Mouse (Mus musculus) adrenal gland, postnatal 10 days (tissue): ENCODE measurements at regions not wholly inside any gene's neighbourhood (a gene's known extent, or its start where the extent isn't known, plus 50 kb on each side); places are given as distances from the start of the nearest gene placed in this dataset.
"Not testable (repeated sequence)": the region's sequence is repeated elsewhere in the genome, so short reads cannot be mapped to it uniquely, and the experiment has no call there.

Experiments
- DNase-seq: peaks from one replicate; pipeline ENCODE4 v3.0.0; 2021; ENCODE audit warnings: mixed read lengths

DNA sequence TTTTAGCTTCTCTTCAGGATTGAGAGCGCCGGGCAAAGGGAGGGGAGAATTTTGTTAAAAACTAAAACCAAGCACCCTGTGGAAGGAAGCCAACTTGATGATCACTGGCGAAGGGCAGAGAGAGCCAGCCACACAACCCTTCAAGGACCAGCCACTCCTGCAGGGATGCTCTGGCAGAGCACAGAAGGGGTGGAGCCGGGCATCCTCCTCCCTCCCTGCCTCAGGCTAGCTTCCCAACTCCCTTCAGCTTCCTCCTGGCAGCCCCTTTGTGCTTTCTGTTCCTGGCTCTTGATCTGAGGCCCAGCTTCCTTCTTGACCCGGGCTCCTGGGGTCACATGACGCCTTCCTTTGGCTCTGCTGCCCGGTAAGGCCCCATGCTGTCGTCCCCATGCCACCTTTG lies 591.8 kb upstream of the Gm10131 start:
- no peak for DNase-seq

DNA sequence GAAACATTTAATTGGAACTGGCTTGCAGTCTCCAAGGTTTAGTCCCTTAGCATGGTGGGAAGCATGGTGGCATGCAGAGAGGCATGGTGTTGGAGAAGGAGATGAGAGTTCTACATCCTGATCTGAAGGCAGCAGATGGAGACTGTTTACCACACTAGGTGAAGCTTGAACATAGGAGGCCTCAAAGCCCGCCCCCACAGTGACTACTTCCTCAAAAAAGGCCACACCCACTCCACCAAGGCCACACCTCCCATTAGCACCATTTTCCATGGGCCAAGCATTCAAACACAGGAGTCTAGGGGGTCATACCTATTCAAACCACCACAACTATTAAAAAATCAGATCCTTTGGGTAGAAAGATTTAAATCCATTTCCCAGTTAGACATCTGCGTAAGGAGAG lies 591.3 kb upstream of the Gm10131 start:
- no peak for DNase-seq

DNA sequence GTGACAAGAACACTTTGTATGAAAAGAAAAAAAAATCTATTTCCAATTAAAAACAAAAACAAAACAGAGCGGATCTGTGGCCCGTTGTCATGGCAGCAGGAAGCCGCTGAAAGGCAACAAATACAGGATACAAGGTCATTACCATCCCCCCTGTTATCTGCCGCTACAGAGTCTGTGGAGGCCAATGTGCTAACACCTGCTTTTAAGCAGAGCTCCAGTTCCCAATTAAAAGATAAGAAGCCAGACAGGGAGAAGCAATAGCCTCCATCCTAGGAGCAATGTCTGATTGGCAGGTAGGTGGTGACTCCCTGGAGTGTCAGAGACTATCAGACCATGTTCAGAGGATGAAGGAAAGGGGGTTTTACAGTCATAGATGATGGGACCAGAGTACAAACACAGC lies 587.5 kb upstream of the Gm10131 start:
- DNase-seq, result no peak

DNA sequence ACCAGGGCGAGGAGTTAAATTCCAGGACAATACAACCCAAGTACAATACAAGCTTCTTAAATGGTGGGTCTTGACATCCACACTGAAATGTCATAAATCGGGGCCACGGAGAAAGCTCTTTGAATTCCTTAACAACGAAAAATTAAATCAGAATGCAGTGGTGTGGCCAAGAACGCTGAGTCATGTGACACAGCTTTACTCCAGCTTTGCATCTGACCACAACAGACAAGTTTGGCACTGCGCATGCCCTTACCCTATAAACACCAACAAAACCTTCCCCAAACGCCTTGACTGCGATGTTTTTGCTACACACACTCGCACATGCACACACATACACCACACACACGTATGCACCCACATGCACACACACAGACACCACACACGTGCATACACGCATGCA lies 584.8 kb upstream of the Gm10131 start:
- no peak for DNase-seq

DNA sequence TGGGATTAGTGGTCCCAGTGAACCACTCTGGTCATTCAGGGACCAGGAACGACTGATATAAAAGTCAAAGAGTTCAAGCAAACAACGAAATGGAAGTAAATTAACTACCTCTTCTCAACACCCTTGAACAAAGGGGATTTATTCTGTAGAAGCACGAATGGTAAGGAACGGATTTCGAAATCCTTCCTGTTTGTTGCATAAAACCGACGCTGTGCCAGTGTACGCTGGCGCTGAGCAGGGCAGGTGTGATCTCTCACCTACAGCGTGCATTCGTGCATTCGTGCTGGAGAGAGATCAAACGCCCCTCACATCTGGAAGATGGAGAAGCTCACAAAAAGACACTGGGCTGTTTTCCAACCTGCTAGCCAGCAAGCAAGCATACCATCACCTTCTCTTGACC lies 581.1 kb upstream of the Gm10131 start:
- peak; percentile 37 for DNase-seq

DNA sequence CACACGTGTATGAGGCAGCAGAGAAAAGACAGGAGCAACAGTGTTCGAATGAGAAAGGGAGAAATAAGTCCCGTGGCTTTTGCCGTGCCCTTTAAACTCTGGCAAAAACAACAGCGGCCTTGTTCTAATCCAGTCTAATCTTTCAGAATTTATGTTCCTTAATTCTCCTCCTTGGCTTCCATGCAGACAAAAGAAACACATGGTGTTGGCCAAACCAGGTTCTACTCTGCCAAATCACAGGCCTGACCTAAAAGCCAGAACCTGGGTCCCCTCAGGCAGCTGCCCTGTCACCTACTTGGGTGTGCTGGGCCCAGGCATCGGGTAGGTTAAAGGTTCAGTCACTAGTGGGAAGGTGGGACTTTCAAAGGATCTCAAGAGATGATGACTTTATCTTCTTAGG lies 580.2 kb upstream of the Gm10131 start:
- DNase-seq, result peak; percentile 29

DNA sequence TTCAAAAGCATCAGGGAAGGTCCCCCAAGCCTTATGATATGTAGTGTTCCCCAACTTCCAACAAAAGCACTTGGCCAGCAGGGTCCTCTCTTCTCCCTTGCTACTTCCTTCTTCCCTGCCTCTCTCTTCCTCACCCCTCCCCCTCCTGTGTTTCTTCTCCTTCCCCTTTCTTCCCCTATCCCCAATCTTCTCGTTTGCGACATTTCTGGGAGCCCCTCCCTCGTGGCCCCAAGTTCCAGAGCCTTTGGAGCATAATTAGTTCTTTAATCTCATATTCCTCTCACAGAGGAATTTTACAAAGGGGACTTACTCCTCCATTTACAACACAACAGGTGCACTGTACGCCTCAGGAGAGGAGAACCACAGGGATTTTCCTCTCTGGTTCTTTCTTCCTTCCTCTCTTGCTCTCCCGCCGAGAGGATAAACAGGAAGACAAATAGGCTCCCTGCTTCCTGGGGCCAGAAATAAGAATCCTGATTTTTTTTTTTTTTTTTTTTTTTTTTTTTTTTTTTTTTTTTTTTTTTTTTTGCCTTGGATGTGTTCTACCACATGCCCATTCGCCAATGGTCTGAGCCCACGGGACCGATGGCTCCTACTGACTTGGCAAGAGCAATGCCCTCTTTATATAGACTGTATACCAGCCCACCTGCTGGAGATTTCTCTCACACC lies 578.4 kb upstream of the Gm10131 start:
- DNase-seq, result no peak

DNA sequence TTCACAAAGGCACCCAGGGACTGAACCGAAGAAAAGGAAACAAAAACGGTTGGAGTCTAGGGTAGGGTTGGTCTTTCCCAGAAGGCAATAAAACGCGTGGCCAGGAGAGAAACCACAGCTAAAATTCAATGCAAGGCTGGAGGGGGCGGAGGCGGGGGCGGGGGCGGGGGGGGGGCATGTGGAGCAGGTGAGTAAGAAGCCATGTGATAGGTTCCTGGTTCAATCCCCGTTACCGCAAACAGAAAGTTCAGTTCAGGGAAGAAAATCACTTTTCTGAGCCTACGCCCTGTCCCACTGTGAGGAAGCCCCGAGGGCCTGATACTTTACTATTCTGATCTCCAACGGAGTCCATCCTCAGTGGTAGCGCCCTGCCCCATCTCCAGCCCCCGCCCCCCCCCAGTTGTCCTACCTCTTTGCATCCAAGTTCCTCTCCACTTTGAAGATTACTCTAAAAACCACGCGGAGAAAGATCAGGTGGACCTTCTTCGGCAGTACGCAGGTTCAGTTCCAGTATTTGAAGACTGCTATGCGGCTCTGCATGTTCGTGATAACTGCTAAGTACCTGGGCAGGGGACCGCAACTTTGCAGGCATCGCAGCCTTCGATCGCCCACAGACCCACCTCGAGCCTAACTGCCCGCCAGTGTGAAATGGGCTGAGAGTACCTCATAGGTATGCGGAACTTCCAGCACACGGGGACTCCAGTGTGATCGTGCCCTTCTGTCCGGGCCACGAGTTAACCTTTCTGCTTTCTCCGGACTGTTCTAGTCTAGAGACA lies 577.7 kb upstream of the Gm10131 start:
- no peak for DNase-seq

DNA sequence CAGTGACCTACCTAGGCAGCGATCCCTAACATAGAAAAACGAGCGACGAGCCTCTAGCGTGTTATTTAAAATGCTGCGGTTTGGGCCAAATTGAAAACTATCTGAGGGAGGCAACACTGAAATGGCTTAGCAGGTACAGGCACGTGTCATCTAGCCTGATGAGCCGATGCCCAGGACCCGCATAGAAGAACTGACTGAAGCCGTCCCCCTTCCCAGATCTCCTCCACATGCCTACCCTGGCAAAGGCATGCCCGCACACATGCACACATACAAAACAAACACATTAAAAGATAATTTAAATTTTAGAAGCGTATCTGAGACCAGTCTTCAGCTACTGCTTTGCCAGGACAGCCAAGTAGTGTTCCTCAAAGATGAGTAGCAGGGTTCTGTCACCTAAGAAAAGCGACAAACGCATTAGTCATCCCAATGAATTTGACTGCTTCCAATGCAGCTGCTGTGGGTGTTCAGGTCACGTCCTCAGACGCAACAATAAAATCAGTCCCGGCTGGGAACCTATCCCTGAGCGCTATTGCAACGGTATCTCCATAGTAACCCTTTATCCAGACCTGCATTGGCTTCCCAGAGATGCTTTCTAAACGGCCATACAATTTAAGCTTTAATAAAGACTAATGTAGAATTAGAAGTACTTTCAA lies 577.0 kb upstream of the Gm10131 start:
- DNase-seq, result no peak

DNA sequence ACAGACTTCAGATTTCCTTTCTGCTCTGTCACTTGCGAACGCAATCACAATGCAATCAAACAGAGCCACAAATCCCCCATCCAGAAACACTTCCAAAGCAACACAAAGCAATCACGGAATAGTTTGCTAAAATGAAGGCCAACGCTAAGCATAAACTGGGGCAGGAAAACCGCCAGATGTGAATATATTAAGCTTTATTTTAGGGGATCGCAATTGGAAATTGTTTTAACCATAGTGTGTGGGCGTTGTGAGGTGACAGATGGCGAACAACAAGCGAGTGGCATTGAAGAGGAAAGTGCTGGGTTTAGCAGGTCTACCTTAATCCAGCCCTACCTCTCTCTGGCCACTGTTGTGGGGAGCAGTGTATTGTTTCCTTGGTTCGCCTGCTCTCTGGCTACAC lies 574.8 kb upstream of the Gm10131 start:
- no peak for DNase-seq

DNA sequence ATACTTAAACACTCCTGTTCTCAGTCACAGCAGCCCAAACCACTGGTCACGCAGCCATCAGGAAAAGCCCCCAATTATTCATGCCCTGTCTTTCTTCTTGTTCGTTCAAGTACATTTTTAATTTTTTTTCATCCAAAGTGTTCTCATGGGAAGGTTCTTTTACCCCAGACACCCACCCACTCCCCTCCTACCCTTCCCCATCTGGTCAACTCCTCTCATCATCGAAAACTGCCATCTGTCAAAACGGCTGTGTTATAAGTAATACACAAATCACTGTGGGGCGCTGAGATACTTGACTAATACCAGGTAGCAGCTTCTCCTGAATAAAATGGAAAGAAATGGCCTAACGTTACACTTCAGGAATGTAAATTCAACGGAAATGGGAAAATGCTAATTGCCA lies 573.1 kb upstream of the Gm10131 start:
- DNase-seq, result no peak

DNA sequence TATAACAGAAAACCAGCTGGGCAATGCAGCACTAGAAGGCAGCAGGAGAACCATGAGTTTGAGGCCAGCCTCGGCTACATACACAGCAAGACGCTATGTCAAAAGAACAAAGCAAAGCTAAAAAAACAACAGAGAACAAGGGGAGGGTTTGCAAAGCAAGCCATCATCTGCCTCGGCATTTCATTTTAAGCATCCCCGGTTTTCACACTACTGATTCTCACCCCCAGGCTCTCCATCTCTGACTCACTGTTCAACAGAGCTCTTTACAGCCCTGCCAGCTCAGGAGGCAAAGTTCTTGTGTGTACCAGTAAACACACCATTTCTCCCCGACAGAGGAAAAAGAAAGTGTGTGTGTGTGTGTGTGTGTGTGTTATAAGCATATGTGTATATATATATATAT lies 571.6 kb upstream of the Gm10131 start:
- no peak for DNase-seq

DNA sequence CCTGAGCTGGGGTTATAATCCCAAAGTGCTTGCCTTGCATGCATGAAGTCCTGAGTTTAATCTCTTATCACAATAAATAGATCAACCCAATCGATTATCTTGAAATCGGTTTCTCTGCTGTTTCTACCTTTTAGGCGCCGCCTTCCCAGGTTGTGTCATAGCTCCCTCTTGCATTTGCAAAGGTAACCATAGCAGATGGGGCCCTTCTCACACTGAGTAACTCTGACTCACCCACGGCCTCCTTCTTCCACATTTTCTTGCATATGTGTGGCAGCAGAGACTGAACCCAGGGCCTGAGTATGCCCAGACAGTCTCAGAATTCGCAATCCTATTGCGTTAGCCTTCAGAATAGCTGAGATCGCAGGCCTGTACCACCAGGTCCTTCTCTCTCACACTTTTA lies 570.7 kb upstream of the Gm10131 start:
- no peak for DNase-seq

DNA sequence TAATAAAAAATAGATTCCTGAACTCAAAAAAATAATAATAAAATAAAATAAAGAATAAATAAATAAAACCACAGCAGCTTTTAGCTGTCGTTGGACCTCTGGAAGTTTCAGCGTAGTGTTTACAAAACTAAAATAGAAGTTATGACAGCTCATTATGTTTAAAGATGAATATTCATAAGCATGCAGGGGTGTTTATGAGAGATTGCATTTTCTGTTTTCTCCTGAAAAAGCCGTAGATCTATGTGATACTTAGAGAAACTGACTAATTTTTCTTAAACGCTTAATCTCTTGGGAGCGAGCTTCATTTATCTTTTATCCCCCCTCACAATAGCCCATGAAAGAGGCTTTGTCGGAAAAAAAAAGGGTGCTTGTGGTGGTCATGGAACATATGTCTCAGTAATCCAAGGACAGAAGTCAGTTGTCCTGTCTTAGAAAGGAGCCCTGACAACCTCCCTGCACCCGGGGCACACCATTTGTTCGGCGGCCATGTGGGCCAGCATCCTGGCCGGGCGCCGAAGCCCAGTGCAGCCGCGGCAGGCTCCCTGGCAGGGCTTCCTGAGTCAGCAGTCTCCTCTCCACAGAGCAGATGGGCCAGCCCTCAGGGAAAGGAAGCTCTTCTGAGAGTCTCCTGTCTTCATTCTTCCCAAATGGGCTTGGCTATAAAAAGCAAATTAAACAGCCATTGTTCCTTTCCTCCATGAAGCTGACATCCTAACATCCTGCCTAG lies 568.2 kb upstream of the Gm10131 start:
- peak; percentile 62 for DNase-seq

DNA sequence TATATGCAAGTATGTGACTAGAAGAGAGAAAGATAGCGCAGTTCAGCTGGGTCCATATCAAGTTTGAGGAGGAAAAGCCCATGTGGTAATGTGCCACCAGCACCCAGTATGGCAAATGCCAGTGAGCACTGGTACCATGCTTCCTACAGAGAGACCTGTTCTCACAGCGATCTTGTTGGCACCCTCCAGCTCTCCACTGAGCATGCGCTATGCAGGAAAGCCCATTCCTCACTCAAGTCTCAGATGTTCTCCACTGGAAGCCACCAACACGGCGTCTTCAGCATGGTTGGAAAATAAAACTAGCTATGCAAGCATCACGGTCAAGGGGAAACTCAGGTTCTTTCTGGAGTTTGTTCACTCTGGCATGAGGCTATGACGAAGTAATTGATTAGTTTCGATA lies 567.3 kb upstream of the Gm10131 start:
- no peak for DNase-seq

DNA sequence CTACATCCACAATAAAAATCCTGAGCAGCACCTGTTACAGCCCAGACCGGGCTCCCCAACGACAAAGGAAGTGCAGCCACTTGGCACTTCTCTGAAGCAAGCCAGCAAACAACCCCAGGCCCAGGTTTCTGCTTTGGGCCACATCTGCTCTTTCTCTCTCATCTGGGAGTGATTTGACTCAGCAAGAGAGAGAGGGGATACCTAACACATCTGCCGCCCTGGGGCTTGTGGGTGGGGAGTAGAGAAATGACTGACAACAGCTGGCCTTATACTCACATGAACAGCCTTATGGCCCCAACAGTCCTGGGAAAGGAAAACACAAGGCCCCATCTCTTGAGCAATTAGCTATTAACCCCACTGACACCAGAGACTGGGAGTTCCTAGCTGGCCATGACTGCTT lies 560.2 kb upstream of the Gm10131 start:
- no peak for DNase-seq

DNA sequence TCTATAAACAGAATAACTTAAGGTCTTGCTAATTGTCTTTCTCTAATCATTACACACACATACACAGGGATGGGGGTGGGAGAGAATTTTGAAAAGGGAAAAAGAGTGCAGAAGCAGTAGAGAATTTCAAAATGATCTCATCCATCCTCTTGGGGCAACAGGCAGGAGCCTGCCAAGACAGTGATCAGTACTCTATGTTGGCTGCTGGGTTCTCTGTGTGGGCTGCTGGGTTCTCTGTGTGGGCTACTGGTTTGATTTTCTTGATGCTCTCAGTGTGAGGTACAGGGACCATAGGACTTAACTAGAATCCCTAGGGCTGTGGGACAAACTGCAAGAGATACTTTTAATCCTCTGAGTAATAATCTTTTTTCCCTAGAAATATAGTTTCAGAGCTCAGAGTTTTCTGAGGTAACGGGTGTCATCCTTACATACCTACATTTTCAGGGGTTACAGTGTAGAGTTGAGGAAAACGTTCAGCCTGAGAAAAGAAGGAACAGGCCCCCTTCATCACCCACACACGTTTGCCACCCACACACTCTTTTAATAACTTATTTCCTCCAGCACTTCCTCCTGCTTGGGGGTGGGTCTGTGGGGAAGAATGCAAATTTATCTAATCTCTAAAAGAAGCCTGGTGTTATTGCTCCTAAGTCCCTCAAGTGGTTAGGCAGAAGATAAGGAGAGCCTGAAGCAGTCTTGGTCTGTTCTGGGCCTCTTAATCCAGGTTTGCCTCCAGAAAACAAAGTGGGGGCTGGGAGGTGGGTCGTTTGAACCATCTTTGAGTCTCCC lies 559.6 kb upstream of the Gm10131 start:
- DNase-seq, result no peak

DNA sequence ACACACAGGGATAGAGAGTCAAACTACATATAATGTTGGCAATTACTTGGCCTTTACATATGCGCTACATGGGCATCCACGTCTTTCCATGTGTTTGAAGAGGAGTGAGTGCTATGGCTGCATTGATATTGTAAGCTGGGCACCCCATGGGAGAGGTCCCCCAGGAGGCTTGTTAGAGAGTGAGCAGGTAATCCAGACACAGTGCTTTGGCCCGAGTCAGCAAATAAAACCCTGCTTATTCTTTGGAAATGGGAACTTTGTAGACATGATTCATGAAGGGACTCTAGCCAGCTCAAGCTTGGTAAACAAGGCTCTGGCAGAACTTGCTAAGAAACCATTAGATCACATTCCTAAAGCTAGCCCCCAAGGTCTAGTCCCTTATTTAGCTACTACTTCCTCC lies 557.6 kb upstream of the Gm10131 start:
- DNase-seq, result no peak

DNA sequence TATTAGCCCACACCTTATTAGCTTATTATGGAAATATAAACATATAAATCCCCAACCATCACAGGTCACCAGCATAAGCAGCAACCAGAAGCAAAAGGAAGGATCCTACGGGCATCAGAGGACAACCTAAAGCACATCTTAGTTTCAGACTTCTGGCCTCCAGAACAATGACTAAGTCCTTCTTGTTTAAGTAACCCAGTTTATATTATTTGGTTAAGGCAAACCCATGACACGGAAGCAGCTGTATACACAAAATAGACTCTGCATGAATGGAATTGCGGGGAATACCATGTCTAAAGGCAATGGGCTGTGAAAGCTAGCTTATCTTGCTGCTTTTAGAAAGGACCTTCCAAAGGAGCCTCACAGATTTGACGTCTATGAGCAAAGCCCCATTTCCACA lies 552.9 kb upstream of the Gm10131 start:
- no peak for DNase-seq

DNA sequence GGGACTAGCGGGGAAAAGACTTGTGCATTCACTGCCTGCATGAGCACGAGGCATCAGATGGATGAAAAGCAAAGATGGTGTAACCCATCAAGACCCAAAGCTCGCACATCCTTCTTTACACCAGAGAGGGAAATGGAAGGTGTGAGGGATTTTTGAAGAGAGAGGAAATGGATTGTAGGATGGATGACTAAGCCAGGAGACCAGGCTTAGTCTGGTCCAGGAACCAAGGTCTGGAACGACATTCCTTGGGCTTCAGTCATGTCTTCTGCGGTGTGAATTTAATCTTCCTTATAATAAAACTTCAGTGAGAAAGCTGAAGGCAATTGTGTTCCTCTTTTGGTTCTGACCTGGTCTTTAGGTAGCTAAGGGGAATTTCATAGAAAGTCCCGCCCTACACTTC lies 551.0 kb upstream of the Gm10131 start:
- DNase-seq, result no peak

DNA sequence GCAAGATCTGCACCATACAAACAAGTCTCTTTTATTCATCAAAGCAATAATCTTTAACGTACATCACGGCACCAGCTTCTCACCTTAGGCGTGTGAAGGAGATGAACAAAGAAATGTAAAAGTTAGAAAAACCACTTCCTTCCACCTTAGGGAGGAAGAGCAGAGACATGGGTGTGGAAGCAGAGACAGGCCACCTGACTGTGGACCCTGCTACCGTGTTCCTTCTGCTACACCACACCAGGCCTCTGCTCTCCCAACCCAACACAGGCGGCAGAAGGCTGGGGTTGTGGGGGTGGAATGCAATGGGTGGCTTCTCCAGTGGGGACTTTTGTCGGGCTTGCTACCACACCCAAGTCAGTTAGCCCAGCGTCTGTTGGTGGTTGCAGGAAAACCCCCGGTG lies 540.2 kb upstream of the Gm10131 start:
- DNase-seq, result no peak

DNA sequence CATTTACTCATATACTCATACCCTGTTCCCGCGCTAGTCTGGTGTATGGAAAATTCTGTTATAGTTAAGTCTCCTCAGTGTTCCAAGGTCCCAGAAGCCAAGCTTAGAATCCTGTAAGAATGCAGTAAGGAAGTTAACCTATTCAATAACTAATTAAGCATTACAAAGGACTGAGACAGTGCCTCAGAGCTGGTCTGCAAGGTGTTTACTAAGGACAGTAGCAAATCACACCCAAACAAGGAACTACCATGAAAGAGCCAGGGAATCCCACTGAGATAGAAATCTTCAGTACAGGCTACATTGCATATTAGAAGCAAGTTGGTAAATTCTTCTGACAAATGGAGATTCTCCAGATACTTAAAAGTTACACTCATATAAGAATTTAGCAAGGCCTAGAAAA lies 516.7 kb upstream of the Gm10131 start:
- DNase-seq, result not testable (repeated sequence)
